Comparison of ENCODE assay signal across 9 mouse cellular contexts in the genomic region with DNA sequence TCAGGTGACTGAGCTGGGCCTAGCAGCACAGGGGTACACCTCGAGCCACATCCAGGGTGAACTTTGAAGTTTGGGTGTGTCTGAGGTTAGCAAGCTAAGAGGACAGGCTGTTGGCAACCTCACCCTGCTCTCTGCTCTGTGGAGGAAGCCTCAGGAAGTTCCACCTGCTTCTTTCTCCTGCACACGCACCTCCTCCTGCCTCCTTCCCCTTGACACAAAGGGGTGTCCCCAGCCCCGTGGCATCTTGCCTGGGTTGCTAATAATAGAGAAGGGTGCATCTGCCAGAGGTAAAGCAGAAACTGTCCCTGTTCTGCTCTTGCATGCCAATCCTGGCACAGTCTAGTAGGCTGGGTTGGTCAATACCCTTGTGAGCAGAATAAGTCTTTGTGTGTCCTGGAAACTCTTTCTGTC.
DNase-seq lines count a peak whose midpoint lies in the region; ATAC-seq and TF ChIP-seq lines count a peak whose summit lies in the region.
"Had no signal": no experiment of that assay in that cellular context is flagged by ENCODE, and none has a peak within 500 bp of the region (broad histone marks: within the 10 kb centered on the region; RNA-seq: fewer than 3 reads in every experiment).

No protein-coding gene starts in this region.

- H3K9me3 ChIP-seq in kidney, embryonic 14.5 days (ENCODE audit: control insufficient read depth, low read length) = no peaks in the 10 kb centered on the region
- no peaks in the 10 kb centered on the region for H3K9me3 ChIP-seq in heart, postnatal 0 days (replicated peaks; ENCODE audit: control insufficient read depth, low read length)
- H3K9me3 ChIP-seq: G1E had no signal

- no peak for TF ChIP-seq POLR2A in bone marrow, adult 2 months (IDR thresholded peaks at IDR 0.05; ENCODE audit: borderline replicate concordance, control insufficient read depth, low read depth, low read length)

- H3K4me1 ChIP-seq in kidney, embryonic 14.5 days (ENCODE audit: control insufficient read depth, insufficient read depth, low read length) = peaks cover 25% of the 10 kb centered on the region; the same call in 1 of the 2 replicates
- peaks cover 11% of the 10 kb centered on the region for H3K4me1 ChIP-seq in bone marrow, adult 2 months (ENCODE audit: control insufficient read depth, insufficient read depth, low read length)
- H3K4me1 ChIP-seq in heart, postnatal 0 days (ENCODE audit: control insufficient read depth, insufficient read depth) = peaks cover 53% of the 10 kb centered on the region

- no peak overlapping the region for H3K9ac ChIP-seq in kidney, embryonic 14.5 days (ENCODE audit: low read depth, low read length)
- no peak overlapping the region for H3K9ac ChIP-seq in heart, postnatal 0 days (replicated peaks; ENCODE audit: low read depth, low read length)

- ATAC-seq in kidney, embryonic 14.5 days (ENCODE audit: low FRiP score, low TSS enrichment) = no peak
- no peak for ATAC-seq in heart, postnatal 0 days (ENCODE audit: insufficient read depth, low read depth)

- no peak for TF ChIP-seq CTCF in bone marrow, adult 2 months (IDR thresholded peaks at IDR 0.05; ENCODE audit: control insufficient read depth, insufficient read depth, low read length)
- no peak for TF ChIP-seq CTCF in heart, postnatal 0 days (IDR thresholded peaks at IDR 0.05; ENCODE audit: low read depth)

- H3K4me3 ChIP-seq in kidney, embryonic 14.5 days (ENCODE audit: low read length) = no peak overlapping the region
- no peak overlapping the region for H3K4me3 ChIP-seq in bone marrow, adult 2 months (replicated peaks; ENCODE audit: control insufficient read depth, low read depth, low read length)
- no peak overlapping the region for H3K4me3 ChIP-seq in heart, postnatal 0 days (ENCODE audit: low read depth, low read length)

- no peaks in the 10 kb centered on the region for H3K27me3 ChIP-seq in kidney, embryonic 14.5 days (ENCODE audit: control insufficient read depth, insufficient read depth, low read length)
- no peaks in the 10 kb centered on the region for H3K27me3 ChIP-seq in heart, postnatal 0 days (ENCODE audit: control insufficient read depth, insufficient read depth, low read length)

- no peak for TF ChIP-seq EP300 in heart, postnatal 0 days (IDR thresholded peaks at IDR 0.05; ENCODE audit: low read depth)

- no peak overlapping the region for H3K4me2 ChIP-seq in kidney, embryonic 14.5 days (replicated peaks; ENCODE audit: low read depth, low read length)
- H3K4me2 ChIP-seq in heart, postnatal 0 days (ENCODE audit: low read depth, low read length) = no peak overlapping the region

- 79% methylated on average over 3 of the region's 3 CpGs for WGBS in kidney, embryonic 14.5 days
- 6% methylated on average over 3 of the region's 3 CpGs for WGBS in bone marrow, adult 2 months
- WGBS in heart, postnatal 0 days = 40% methylated on average over 3 of the region's 3 CpGs

- H3K36me3 ChIP-seq in kidney, embryonic 14.5 days (ENCODE audit: control insufficient read depth, insufficient read depth, low read length) = no peaks in the 10 kb centered on the region
- no peaks in the 10 kb centered on the region; the same call in 1 of the 2 replicates for H3K36me3 ChIP-seq in heart, postnatal 0 days (replicated peaks; ENCODE audit: control insufficient read depth, insufficient read depth, low read length)

- peak; percentile 64 for DNase-seq in kidney, adult 11 months
- no peak for DNase-seq in heart, postnatal 0 days (ENCODE audit: low spot score)
- DNase-seq in naive thymus-derived CD4-positive, alpha-beta T cell, adult 2 months (ENCODE audit: low read depth) = peak; percentile 87
- DNase-seq in right cerebral cortex, postnatal 36 days (ENCODE audit: low spot score in 2 of 2) = no peak
- DNase-seq in layer of hippocampus, postnatal 14 days (ENCODE audit: low spot score in 2 of 2) = no peak
- DNase-seq in urinary bladder, adult 2 months (ENCODE audit: low spot score) = no peak

- no peak overlapping the region for H3K27ac ChIP-seq in kidney, embryonic 14.5 days (ENCODE audit: low read depth, low read length)
- peak overlapping the region; percentile 7 for H3K27ac ChIP-seq in bone marrow, adult 2 months (ENCODE audit: control insufficient read depth, insufficient read depth, low read depth, low read length, poor library complexity)
- H3K27ac ChIP-seq in heart, postnatal 0 days (ENCODE audit: low read depth) = peak overlapping the region; percentile 67

Comparison
In these comparisons a context has a peak if more than half of its experiments do, and no peak if none do; other contexts are left out.
1. DNase-seq: peak in kidney, adult 11 months (single experiment) and naive thymus-derived CD4-positive, alpha-beta T cell, adult 2 months (single experiment); none in heart, postnatal 0 days (single experiment), right cerebral cortex, postnatal 36 days (0 of 2), layer of hippocampus, postnatal 14 days (0 of 2) and urinary bladder, adult 2 months (single experiment).